Mouse (Mus musculus) thymus, adult 2 months (tissue): ENCODE measurements around the gene Nkain2.

Experiments
- CTCF ChIP-seq: fragments of 200-500 bp; IDR thresholded peaks from 2 replicates; pipeline ENCODE4 v1.5.1; 2012; ENCODE audit warnings: mild to moderate bottlenecking, control low read depth, low read length, moderate library complexity, borderline replicate concordance; ENCODE audit not compliant: control insufficient read depth, poor library complexity, insufficient read depth; ENCODE audit errors: extremely low read depth
- POLR2A ChIP-seq: fragments of 200-500 bp; IDR thresholded peaks from 2 replicates; pipeline ENCODE4 v1.6.1; 2012; ENCODE audit warnings: mild to moderate bottlenecking, low read length, control low read depth, moderate library complexity; ENCODE audit not compliant: control insufficient read depth, poor library complexity, insufficient read depth; ENCODE audit errors: extremely low read depth

GRCm38 (mm10) chr10:32393859-32394521, 496.3 kb downstream of the Nkain2 start:
- TF ChIP-seq POLR2A (no peak), CTCF (no peak)
